Mouse (Mus musculus) adrenal gland, adult 2 months (tissue): ENCODE measurements at regions not wholly inside any gene's neighbourhood (a gene's known extent, or its start where the extent isn't known, plus 50 kb on each side); places are given as distances from the start of the nearest gene placed in this dataset.

Experiments
- DNase-seq: peaks from one replicate; pipeline ENCODE4 v3.0.0; 2021

- no peak for DNase-seq
Measured at GRCm38 (mm10) chr19:18444324-18444723, 187.3 kb downstream of the Ostf1 start.

DNA sequence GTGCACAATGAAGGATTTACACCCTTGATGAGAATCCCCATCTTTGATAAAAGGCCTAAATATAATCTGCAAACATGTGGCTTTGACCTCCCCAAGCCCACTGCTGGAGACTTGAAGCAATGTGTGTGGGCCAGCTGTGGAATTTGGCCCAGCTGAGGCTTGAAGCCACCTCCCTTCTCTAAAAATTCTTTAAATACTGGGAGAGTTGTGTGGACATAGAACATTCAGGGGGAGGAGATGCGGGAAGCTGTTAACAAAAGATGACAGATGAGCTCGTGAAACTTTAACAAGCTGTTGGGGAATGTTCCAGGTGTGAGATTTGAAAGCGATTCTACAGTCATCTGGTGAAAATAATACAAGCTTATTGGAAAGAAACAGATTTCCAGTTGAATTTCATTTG lies 195.3 kb downstream of the Ostf1 start:
- DNase-seq: no peak

GRCm38 (mm10) chr19:18420381-18420785 lies 211.2 kb downstream of the Ostf1 start:
- DNase-seq: peak; percentile 82

GRCm38 (mm10) chr19:18418548-18418947 lies 213.1 kb downstream of the Ostf1 start:
- DNase-seq: no peak

GRCm38 (mm10) chr19:18377466-18378089 lies 254.0 kb downstream of the Ostf1 start:
- DNase-seq: no peak

DNA sequence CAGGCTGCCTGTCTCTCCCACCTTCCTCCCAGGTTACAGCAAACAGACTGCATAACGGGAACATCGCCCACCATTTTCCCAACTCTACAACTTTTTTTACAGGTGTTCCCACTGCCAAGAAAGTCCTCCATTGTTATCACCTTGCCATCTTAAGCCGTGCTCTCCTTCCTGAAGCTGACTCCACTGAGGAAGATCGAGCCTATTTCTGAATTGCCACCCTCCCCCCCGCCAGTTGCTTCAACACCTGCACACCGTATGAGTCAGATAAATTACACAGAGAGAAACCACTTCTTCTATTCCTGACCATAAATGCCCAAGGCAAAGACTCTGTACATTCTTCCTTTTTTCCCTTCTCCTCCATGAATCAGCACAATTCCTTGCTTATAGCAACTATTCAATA lies 263.0 kb downstream of the Ostf1 start:
- no peak for DNase-seq

DNA sequence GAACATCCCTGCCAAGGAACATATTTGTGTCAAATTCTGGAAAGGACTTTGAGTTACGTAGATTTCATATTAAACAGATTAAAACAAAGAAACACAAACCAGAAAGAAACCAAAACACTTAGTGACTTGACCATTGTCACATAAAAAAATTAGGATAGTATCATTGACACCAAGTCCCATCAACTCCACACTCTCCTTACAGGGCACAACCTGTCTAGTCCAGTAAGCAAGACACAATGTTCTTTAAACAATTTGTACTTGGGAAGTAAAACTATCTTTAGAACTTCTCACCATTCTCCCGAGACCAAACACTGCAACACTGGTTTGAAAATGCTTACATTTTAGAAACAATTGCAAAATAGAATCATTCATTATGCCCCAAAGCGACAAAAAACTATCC lies 277.7 kb downstream of the Ostf1 start:
- DNase-seq: no peak

DNA sequence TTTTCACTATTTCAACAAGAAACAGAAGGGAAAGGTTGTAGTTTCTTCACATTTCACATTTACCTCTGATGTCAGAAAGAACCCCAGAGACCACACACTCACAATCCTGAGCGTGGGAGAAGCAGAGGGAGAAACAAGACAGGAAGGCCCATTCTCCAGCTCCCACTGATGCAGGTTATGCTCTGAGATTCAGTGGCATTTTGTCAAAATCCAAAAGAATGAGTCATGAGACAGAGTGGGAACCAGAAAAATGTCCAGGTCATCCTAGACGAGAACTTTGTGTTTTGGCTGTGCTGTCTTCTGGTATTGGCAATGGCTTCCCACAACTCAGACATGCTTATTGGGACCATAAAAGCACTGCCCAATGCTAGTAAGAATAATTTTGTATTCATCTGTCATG lies 285.9 kb downstream of the Ostf1 start:
- no peak for DNase-seq

DNA sequence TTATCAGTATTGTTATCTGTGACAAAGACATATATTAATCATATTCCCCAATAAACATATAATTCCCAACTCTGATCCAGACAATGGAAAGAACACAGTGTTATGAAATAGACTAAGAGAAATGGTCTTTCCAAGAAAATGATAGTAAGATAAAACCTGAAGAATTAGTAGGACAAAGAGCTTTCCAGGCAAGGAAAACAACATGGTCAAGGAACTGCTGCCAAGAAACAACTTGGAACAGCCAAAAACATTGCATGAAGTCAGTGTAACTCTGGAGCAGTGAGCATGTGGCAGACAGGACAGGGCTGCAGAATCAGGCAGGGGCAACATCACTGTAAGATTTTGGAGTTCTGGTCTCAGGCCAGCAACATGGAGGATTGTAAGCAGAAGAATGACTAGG lies 288.0 kb downstream of the Ostf1 start:
- DNase-seq: no peak

DNA sequence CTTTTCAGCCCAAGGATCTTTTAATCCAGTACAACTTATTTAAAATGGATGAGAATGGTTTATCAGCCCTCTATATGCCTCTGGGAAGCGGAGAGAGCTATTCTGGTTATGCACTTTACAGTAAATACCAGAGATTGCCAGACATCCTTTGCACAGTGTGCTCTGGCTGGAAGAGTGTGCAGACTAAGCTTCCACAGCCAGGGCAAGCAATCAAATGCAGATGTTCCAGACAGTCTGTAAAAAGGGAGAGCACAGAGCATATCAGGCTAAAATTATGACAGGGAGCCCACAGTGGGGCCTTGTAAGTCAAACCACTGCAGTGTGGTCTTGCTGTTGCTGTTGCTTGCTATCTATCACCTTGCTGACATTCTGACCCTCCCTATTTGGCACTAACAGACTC lies 288.6 kb downstream of the Ostf1 start:
- no peak for DNase-seq

GRCm38 (mm10) chr19:18337819-18338555 lies 293.6 kb downstream of the Ostf1 start:
- DNase-seq: no peak

DNA sequence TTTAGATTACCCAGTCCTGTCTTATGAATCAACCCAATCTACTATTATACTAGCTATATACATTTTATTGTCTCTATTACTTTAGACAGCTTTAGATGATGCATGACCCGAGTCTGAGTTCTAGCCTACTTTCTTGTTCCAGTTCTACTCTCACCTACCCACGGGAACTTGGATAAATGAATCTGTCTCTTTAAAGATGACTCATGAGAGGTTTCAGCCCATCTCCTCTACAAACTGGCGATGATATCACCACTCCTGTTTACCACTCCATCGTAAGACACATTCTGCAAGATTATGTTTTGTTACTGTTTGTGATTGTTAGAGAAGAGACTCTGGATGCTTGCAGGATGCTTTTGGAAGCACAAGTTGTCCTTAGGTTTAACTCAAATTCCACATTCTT lies 295.0 kb downstream of the Ostf1 start:
- DNase-seq: no peak

- DNase-seq: no peak
Measured at GRCm38 (mm10) chr19:18334639-18335038, 297.0 kb downstream of the Ostf1 start.

- DNase-seq: peak; percentile 68
Measured at GRCm38 (mm10) chr19:18331811-18332210, 299.8 kb downstream of the Ostf1 start.

GRCm38 (mm10) chr19:18329421-18329820 lies 302.2 kb downstream of the Ostf1 start:
- peak; percentile 79 for DNase-seq

GRCm38 (mm10) chr19:18318391-18318944 lies 313.2 kb downstream of the Ostf1 start:
- no peak for DNase-seq

DNA sequence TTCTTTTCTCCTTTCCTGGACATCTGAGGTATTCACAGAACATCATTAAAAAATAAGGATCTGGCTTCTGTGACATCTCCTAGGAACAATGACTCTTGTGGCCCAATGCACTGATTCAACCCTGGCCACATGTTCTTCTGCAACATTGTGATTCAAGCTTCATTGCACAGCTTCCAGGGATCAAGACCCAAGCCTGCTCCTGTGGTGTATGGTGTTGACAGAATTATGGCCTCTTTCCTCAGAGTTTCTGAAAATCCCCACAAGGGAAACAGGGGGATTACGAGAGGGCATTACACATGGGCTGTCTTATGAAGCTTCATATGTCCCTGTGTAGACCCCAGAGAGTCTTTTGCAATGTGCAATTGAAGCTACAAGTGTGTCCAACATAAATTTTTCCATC lies 358.2 kb downstream of the Ostf1 start:
- DNase-seq: no peak

DNA sequence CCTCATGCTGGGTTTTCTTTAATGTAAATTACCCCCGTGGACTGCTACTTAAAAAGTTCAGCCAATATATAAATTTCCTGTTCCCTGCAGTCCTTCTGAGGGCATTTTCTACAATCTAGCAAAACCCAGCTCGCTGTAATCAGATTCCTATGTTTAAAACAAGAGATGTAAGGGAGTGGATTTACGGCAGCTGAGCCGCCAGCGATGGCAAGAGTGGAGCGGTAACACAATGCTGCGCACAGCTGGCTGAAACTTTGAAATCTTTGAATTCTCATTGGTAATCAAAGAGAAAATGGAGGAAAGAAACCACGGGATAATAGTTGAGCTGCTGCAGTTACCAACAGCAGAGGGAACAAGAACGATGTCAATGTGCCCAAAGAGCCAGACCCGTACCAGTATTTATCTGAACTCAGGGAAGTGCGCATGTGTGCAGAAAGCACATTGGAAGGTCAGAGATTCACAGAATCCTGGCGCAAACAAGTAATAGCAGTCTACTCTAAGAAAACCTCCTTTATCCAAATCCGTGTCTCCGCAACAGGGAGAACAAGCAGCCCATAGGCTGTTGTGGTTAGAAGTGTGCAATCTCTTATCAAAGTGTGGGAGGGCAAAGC lies 376.4 kb downstream of the Ostf1 start:
- no peak for DNase-seq

- DNase-seq: no peak
Measured at GRCm38 (mm10) chr19:18253333-18253732, 378.3 kb downstream of the Ostf1 start.
